Mouse (Mus musculus): ENCODE measurements around the gene Zfp334.
A peak's percentile ranks its signal among the peaks of the same experiment; 100 is the strongest.

Zfp334 gene

GRCm38 (mm10) chr2:165387844-165388495 is at the start of gene Zfp334:
Zfp334 (minus strand) TSS chr2:165388259.
- peak; percentile 95 for DNase-seq

- DNase-seq, result no peak
Observed at GRCm38 (mm10) chr2:165428694-165429093, 40.6 kb upstream of the Zfp334 start.

- no peak for DNase-seq
Observed at GRCm38 (mm10) chr2:165420195-165420594, 32.1 kb upstream of the Zfp334 start.

- peak; percentile 58 for DNase-seq
Observed at GRCm38 (mm10) chr2:165419670-165420111, 31.6 kb upstream of the Zfp334 start.

- DNase-seq, result no peak
Observed at GRCm38 (mm10) chr2:165418577-165418976, 30.5 kb upstream of the Zfp334 start.

- peak; percentile 57 for DNase-seq
Observed at GRCm38 (mm10) chr2:165417291-165417690, 29.2 kb upstream of the Zfp334 start.

- no peak for DNase-seq
Observed at GRCm38 (mm10) chr2:165415795-165416194, 27.7 kb upstream of the Zfp334 start.

GRCm38 (mm10) chr2:165415141-165415721 is 27.2 kb upstream of the Zfp334 start:
- DNase-seq, result no peak

- no peak for DNase-seq
Observed at GRCm38 (mm10) chr2:165414321-165414720, 26.3 kb upstream of the Zfp334 start.

GRCm38 (mm10) chr2:165413884-165414283 is 25.8 kb upstream of the Zfp334 start:
- DNase-seq, result peak; percentile 80

- peak; percentile 69 for DNase-seq
Observed at GRCm38 (mm10) chr2:165407700-165408301, 19.7 kb upstream of the Zfp334 start.

- no peak for DNase-seq
Observed at GRCm38 (mm10) chr2:165405351-165405750, 17.3 kb upstream of the Zfp334 start.

GRCm38 (mm10) chr2:165404951-165405350 is 16.9 kb upstream of the Zfp334 start:
- DNase-seq, result no peak

GRCm38 (mm10) chr2:165398164-165398785 is 10.2 kb upstream of the Zfp334 start:
- DNase-seq, result no peak

- no peak for DNase-seq
Observed at GRCm38 (mm10) chr2:165397502-165398163, 9.6 kb upstream of the Zfp334 start.

GRCm38 (mm10) chr2:165396831-165397501 is 8.9 kb upstream of the Zfp334 start:
- DNase-seq, result no peak

GRCm38 (mm10) chr2:165392156-165392555 is 4.1 kb upstream of the Zfp334 start:
- DNase-seq, result no peak

GRCm38 (mm10) chr2:165391561-165391960 is 3.5 kb upstream of the Zfp334 start:
- DNase-seq, result peak; percentile 43

- DNase-seq, result no peak
Observed at GRCm38 (mm10) chr2:165389299-165389952, 1.4 kb upstream of the Zfp334 start.

- no peak for DNase-seq
Observed at GRCm38 (mm10) chr2:165387370-165387769, 689 bp downstream of the Zfp334 start.

- DNase-seq, result no peak
Observed at GRCm38 (mm10) chr2:165380050-165380449, 8.0 kb downstream of the Zfp334 start.

- DNase-seq, result no peak
Observed at GRCm38 (mm10) chr2:165376001-165376400, 12.1 kb downstream of the Zfp334 start.
